Mouse (Mus musculus) lung, postnatal 0 days (tissue): ENCODE measurements around the gene Clip2. TPM values are rescaled to one million over a fixed set of nuclear protein-coding genes. Genes with fewer than 3 reads are reported as not detected.

ENCODE experiments used
- ATAC-seq: fragments of 200-750 bp; cut with Nextera tagmentation; 2 replicates; pipeline ENCODE4 v1.8.0; 2017; ENCODE audit warnings: moderate library complexity
- DNase-seq: peaks from one replicate; pipeline ENCODE4 v3.0.0-alpha.2; 2016; ENCODE audit warnings: low spot score
- H3K27ac ChIP-seq: fragments of 300-500 bp; sonication (generic); 2 replicates; pipeline ENCODE4 v1.5.1; 2014; ENCODE audit warnings: antibody characterized with exemption, mild to moderate bottlenecking, low read length, mixed read lengths
- H3K27me3 ChIP-seq: fragments of 300-500 bp; sonication (generic); replicated peaks from 2 replicates; pipeline ENCODE4 v1.6.1; 2014; ENCODE audit warnings: low read length, mixed read lengths; ENCODE audit not compliant: insufficient read depth
- H3K36me3 ChIP-seq: fragments of 300-500 bp; sonication (generic); 2 replicates; pipeline ENCODE4 v1.6.1; 2014; ENCODE audit warnings: low read length, mixed read lengths; ENCODE audit not compliant: insufficient read depth
- H3K4me1 ChIP-seq: fragments of 300-500 bp; sonication (generic); 2 replicates; pipeline ENCODE4 v1.6.1; 2014; ENCODE audit warnings: antibody characterized with exemption, low read depth, low read length, mixed read lengths; ENCODE audit not compliant: insufficient read depth
- H3K4me2 ChIP-seq: fragments of 300-500 bp; sonication (generic); replicated peaks from 2 replicates; pipeline ENCODE4 v1.6.1; 2014; ENCODE audit warnings: low read depth, mild to moderate bottlenecking, low read length, moderate library complexity, mixed read lengths
- H3K4me3 ChIP-seq: fragments of 300-500 bp; sonication (generic); 2 replicates; pipeline ENCODE4 v1.5.1; 2014; ENCODE audit warnings: low read depth, low read length
- H3K9ac ChIP-seq: fragments of 300-500 bp; sonication (generic); replicated peaks from 2 replicates; pipeline ENCODE4 v1.6.1; 2014; ENCODE audit warnings: low read depth, mild to moderate bottlenecking
- H3K9me3 ChIP-seq: fragments of 300-500 bp; sonication (generic); 2 replicates; pipeline ENCODE4 v1.6.1; 2016; ENCODE audit warnings: low read length, mixed read lengths
- CTCF ChIP-seq: IDR thresholded peaks from 2 replicates; pipeline ENCODE4 v1.5.1; 2016; ENCODE audit warnings: antibody characterized with exemption, mild to moderate bottlenecking
- EP300 ChIP-seq: IDR thresholded peaks from 2 replicates; pipeline ENCODE4 v1.6.1; 2016; ENCODE audit warnings: antibody characterized with exemption, mild to moderate bottlenecking, control low read depth
- WGBS: fragments of 180-500 bp; shearing (Covaris S2); extraction: QIAGEN DNeasy Blood & Tissue Kit; methylation state at CpG from one replicate; pipeline ENCODE4 v1.1.7; 2014; 5-methylcytosine and 5-hydroxymethylcytosine counted together
- polyA plus RNA-seq: library from polyadenylated mRNA; unstranded; fragments of >200 nt; fragmentation: Nextera tagmentation; extraction: Ambion mirVana; gene quantifications from 2 replicates; pipeline ENCODE4 v1.2.1, GENCODE M21; 2015

Clip2 gene
- polyA plus RNA-seq, 1 experiment from 2014 or later = 3.0 TPM

GRCm38 (mm10) chr5:134545242-134545629, 7.0 kb downstream of the Clip2 start:
- Histone ChIP-seq H3K9me3 (no peaks in the 10 kb centered on the region), H3K4me3 (no peak overlapping the region), H3K4me2 (no peak overlapping the region), H3K4me1 (no peaks in the 10 kb centered on the region), H3K9ac (no peak overlapping the region), H3K36me3 (no peaks in the 10 kb centered on the region), H3K27me3 (no peaks in the 10 kb centered on the region), H3K27ac (no peak overlapping the region)
- no peak for ATAC-seq
- TF ChIP-seq EP300 = no peak
- TF ChIP-seq CTCF = peak; percentile 50
- no peak for DNase-seq
- WGBS = 52% methylated on average over 3 of the region's 3 CpGs

GRCm38 (mm10) chr5:134544516-134545241, 7.6 kb downstream of the Clip2 start:
- no peaks in the 10 kb centered on the region for H3K9me3 ChIP-seq
- H3K27ac ChIP-seq = peak overlapping the region; percentile 17
- no peak overlapping the region for H3K9ac ChIP-seq
- ATAC-seq (no peak), DNase-seq (peak; percentile 40)
- no peak for TF ChIP-seq EP300
- no peak; the same call in 1 of the 2 replicates for TF ChIP-seq CTCF
- no peak overlapping the region for H3K4me2 ChIP-seq
- H3K4me1 ChIP-seq = no peaks in the 10 kb centered on the region
- H3K36me3 ChIP-seq = no peaks in the 10 kb centered on the region
- no peaks in the 10 kb centered on the region for H3K27me3 ChIP-seq
- WGBS = 58% methylated on average over 19 of the region's 19 CpGs
- no peak overlapping the region for H3K4me3 ChIP-seq

- H3K9ac ChIP-seq = no peak overlapping the region
- 0 out of 2 replicates have a peak, but pooled peaks cover 5% of the 10 kb centered on the region for H3K4me1 ChIP-seq
- DNase-seq (peak; percentile 95), ATAC-seq (peak; percentile 76)
- no peaks in the 10 kb centered on the region for H3K9me3 ChIP-seq
- TF ChIP-seq EP300 (peak; percentile 46; the same call in 1 of the 2 replicates), CTCF (no peak)
- no peak overlapping the region for H3K4me3 ChIP-seq
- no peaks in the 10 kb centered on the region for H3K27me3 ChIP-seq
- WGBS = 29% methylated on average over 7 of the region's 7 CpGs
- H3K4me2 ChIP-seq = no peak overlapping the region
- no peaks in the 10 kb centered on the region for H3K36me3 ChIP-seq
- peak overlapping the region; percentile 85 for H3K27ac ChIP-seq
Measured at GRCm38 (mm10) chr5:134541640-134542039, 10.6 kb downstream of the Clip2 start.

- H3K4me3 ChIP-seq = no peak overlapping the region
- H3K36me3 ChIP-seq = no peaks in the 10 kb centered on the region
- TF ChIP-seq EP300 (no peak), CTCF (no peak)
- 0 out of 2 replicates have a peak, but pooled peaks cover 5% of the 10 kb centered on the region for H3K4me1 ChIP-seq
- ATAC-seq = no peak
- no peaks in the 10 kb centered on the region for H3K9me3 ChIP-seq
- no peaks in the 10 kb centered on the region for H3K27me3 ChIP-seq
- H3K27ac ChIP-seq = peak overlapping the region; percentile 85
- 56% methylated on average over 6 of the region's 6 CpGs for WGBS
- DNase-seq = peak; percentile 52
- no peak overlapping the region for H3K4me2 ChIP-seq
- H3K9ac ChIP-seq = no peak overlapping the region
Measured at GRCm38 (mm10) chr5:134540881-134541280, 11.4 kb downstream of the Clip2 start.

- Histone ChIP-seq H3K27me3 (no peaks in the 10 kb centered on the region), H3K9me3 (no peaks in the 10 kb centered on the region), H3K27ac (peak overlapping the region; percentile 85), H3K4me2 (no peak overlapping the region), H3K4me3 (no peak overlapping the region), H3K4me1 (0 out of 2 replicates have a peak, but pooled peaks cover 5% of the 10 kb centered on the region), H3K9ac (no peak overlapping the region), H3K36me3 (no peaks in the 10 kb centered on the region)
- 6% methylated on average over 3 of the region's 3 CpGs for WGBS
- peak; percentile 49; the same call in 1 of the 2 replicates for TF ChIP-seq EP300
- TF ChIP-seq CTCF = peak; percentile 44; the same call in 1 of the 2 replicates
- DNase-seq (peak; percentile 95), ATAC-seq (peak; percentile 83)
Measured at GRCm38 (mm10) chr5:134539891-134540290, 12.3 kb downstream of the Clip2 start.

- 71% methylated on average over 6 of the region's 6 CpGs for WGBS
- H3K36me3 ChIP-seq = peaks cover 14% of the 10 kb centered on the region; the same call in 1 of the 2 replicates
- no peak overlapping the region for H3K4me2 ChIP-seq
Measured at GRCm38 (mm10) chr5:134536036-134536435, 16.2 kb downstream of the Clip2 start.

More at GRCm38 (mm10) chr5:134536036-134536435, 16.2 kb downstream of the Clip2 start:
- Histone ChIP-seq H3K27ac (no peak overlapping the region), H3K9me3 (no peaks in the 10 kb centered on the region), H3K27me3 (no peaks in the 10 kb centered on the region), H3K9ac (no peak overlapping the region), H3K4me1 (0 out of 2 replicates have a peak, but pooled peaks cover 5% of the 10 kb centered on the region), H3K4me3 (no peak overlapping the region)
- DNase-seq (peak; percentile 47), ATAC-seq (no peak)
- TF ChIP-seq EP300 = 0 out of 2 replicates have a peak, but pooled peaks have one; percentile 21
- no peak for TF ChIP-seq CTCF
